Mouse (Mus musculus): ENCODE measurements around the gene Arcn1.
A peak's percentile ranks its signal among the peaks of the same experiment; 100 is the strongest.
"Not testable (repeated sequence)": the region's sequence is repeated elsewhere in the genome, so short reads cannot be mapped to it uniquely, and the experiment has no call there.

Arcn1 gene

GRCm38 (mm10) chr9:44767101-44768028, at the start of gene Arcn1, which contains the start of gene Ift46:
TSS of gene Arcn1 (minus strand) at chr9:44767845.
TSS of gene Ift46 (plus strand) at chr9:44767908.
- peak; percentile 93 for DNase-seq (ENCODE audit: low read depth, low spot score)

GRCm38 (mm10) chr9:44814179-44814578, 46.5 kb upstream of the Arcn1 start:
- no peak for DNase-seq (ENCODE audit: low read depth, low spot score)

GRCm38 (mm10) chr9:44810316-44810715, 42.7 kb upstream of the Arcn1 start:
- DNase-seq (ENCODE audit: low read depth, low spot score): no peak

GRCm38 (mm10) chr9:44807778-44808177, 40.1 kb upstream of the Arcn1 start:
- no peak for DNase-seq (ENCODE audit: low read depth, low spot score)

- no peak for DNase-seq (ENCODE audit: low read depth, low spot score)
Measured at GRCm38 (mm10) chr9:44807141-44807540, 39.5 kb upstream of the Arcn1 start.

- DNase-seq (ENCODE audit: low read depth, low spot score): no peak
Measured at GRCm38 (mm10) chr9:44805536-44805935, 37.9 kb upstream of the Arcn1 start.

GRCm38 (mm10) chr9:44804678-44805077, 37.0 kb upstream of the Arcn1 start:
- no peak for DNase-seq (ENCODE audit: low read depth, low spot score)

- no peak for DNase-seq (ENCODE audit: low read depth, low spot score)
Measured at GRCm38 (mm10) chr9:44802808-44803450, 35.3 kb upstream of the Arcn1 start, which contains the start of gene Ttc36. TSS of gene Ttc36 (minus strand) at chr9:44803072.

- no peak for DNase-seq (ENCODE audit: low read depth, low spot score)
Measured at GRCm38 (mm10) chr9:44801669-44802068, 34.0 kb upstream of the Arcn1 start.

GRCm38 (mm10) chr9:44799958-44800324, 32.3 kb upstream of the Arcn1 start:
- DNase-seq (ENCODE audit: low read depth, low spot score): no peak

- peak; percentile 78 for DNase-seq (ENCODE audit: low read depth, low spot score)
Measured at GRCm38 (mm10) chr9:44799102-44799957, 31.7 kb upstream of the Arcn1 start, which contains the start of gene Tmem25. TSS of gene Tmem25 (minus strand) at chr9:44799307.

GRCm38 (mm10) chr9:44798298-44798697, 30.7 kb upstream of the Arcn1 start:
- no peak for DNase-seq (ENCODE audit: low read depth, low spot score)

GRCm38 (mm10) chr9:44792842-44793241, 25.2 kb upstream of the Arcn1 start:
- no peak for DNase-seq (ENCODE audit: low read depth, low spot score)

GRCm38 (mm10) chr9:44772750-44773651, 5.4 kb upstream of the Arcn1 start:
- DNase-seq (ENCODE audit: low read depth, low spot score): peak; percentile 95

- DNase-seq (ENCODE audit: low read depth, low spot score): no peak
Measured at GRCm38 (mm10) chr9:44772392-44772749, 4.7 kb upstream of the Arcn1 start.

GRCm38 (mm10) chr9:44771376-44771775, 3.7 kb upstream of the Arcn1 start:
- DNase-seq (ENCODE audit: low read depth, low spot score): no peak

GRCm38 (mm10) chr9:44768029-44768394, 367 bp upstream of the Arcn1 start:
- not testable (repeated sequence) for DNase-seq (ENCODE audit: low read depth, low spot score)

- DNase-seq (ENCODE audit: low read depth, low spot score): no peak
Measured at GRCm38 (mm10) chr9:44760873-44761272, 6.8 kb downstream of the Arcn1 start.

- DNase-seq (ENCODE audit: low read depth, low spot score): no peak
Measured at GRCm38 (mm10) chr9:44748473-44748872, 19.2 kb downstream of the Arcn1 start.

GRCm38 (mm10) chr9:44747341-44747740, 20.3 kb downstream of the Arcn1 start:
- no peak for DNase-seq (ENCODE audit: low read depth, low spot score)

- no peak for DNase-seq (ENCODE audit: low read depth, low spot score)
Measured at GRCm38 (mm10) chr9:44746666-44747065, 21.0 kb downstream of the Arcn1 start.

Measured in mesoderm, embryonic 11.5 days (tissue).